ENCODE assay signal across 8 mouse cellular contexts in genomic region chr8:46470792-46471781, GRCm38 (mm10). TPM values are rescaled to one million over a fixed set of nuclear protein-coding genes. Genes with fewer than 3 reads are reported as not detected.
DNase-seq lines count a peak whose midpoint lies in the region; ATAC-seq lines count a peak whose summit lies in the region.

Gene Acsl1, plus strand, starts transcription at chr8:46471037.

- H3K27ac ChIP-seq in neural tube, embryonic 11.5 days (ENCODE audit: low read depth, low read length): peak within 1 kb of the TSS; percentile 44; the same call in 1 of the 2 replicates
- H3K27ac ChIP-seq in embryonic facial prominence, embryonic 11.5 days (replicated peaks; ENCODE audit: low read depth, low read length): peak within 1 kb of the TSS; percentile 35; the same call in 1 of the 2 replicates
- H3K27ac ChIP-seq in limb, embryonic 11.5 days (replicated peaks; ENCODE audit: low read depth, low read length): no peak within 1 kb of the TSS
- H3K27ac ChIP-seq in midbrain, embryonic 14.5 days (replicated peaks; ENCODE audit: low read depth, low read length): peak within 1 kb of the TSS; percentile 83

- H3K4me3 ChIP-seq in neural tube, embryonic 11.5 days (ENCODE audit: low read depth, low read length): peak within 1 kb of the TSS; percentile 80
- peak within 1 kb of the TSS; percentile 79 for H3K4me3 ChIP-seq in embryonic facial prominence, embryonic 11.5 days (ENCODE audit: low read depth, low read length)
- peak within 1 kb of the TSS; percentile 82 for H3K4me3 ChIP-seq in limb, embryonic 11.5 days (ENCODE audit: low read depth, low read length)
- H3K4me3 ChIP-seq in midbrain, embryonic 14.5 days (replicated peaks; ENCODE audit: low read depth, low read length): peak within 1 kb of the TSS; percentile 85

- H3K27me3 ChIP-seq in neural tube, embryonic 11.5 days (ENCODE audit: control insufficient read depth, insufficient read depth, low read length): no peaks in the 10 kb centered on the region
- H3K27me3 ChIP-seq in embryonic facial prominence, embryonic 11.5 days (ENCODE audit: control insufficient read depth, insufficient read depth, low read length): no peaks in the 10 kb centered on the region
- H3K27me3 ChIP-seq in limb, embryonic 11.5 days (ENCODE audit: control insufficient read depth, insufficient read depth, low read length): no peaks in the 10 kb centered on the region
- no peaks in the 10 kb centered on the region for H3K27me3 ChIP-seq in midbrain, embryonic 14.5 days (ENCODE audit: control insufficient read depth, insufficient read depth, low read length)

- peaks cover 5% of the 10 kb centered on the region; the same call in 1 of the 2 replicates for H3K4me1 ChIP-seq in neural tube, embryonic 11.5 days (ENCODE audit: control insufficient read depth, insufficient read depth, low read length)
- H3K4me1 ChIP-seq in embryonic facial prominence, embryonic 11.5 days (ENCODE audit: control insufficient read depth, insufficient read depth, low read length): no peaks in the 10 kb centered on the region
- H3K4me1 ChIP-seq in limb, embryonic 11.5 days (ENCODE audit: control insufficient read depth, insufficient read depth, low read length): no peaks in the 10 kb centered on the region
- H3K4me1 ChIP-seq in midbrain, embryonic 14.5 days (ENCODE audit: control insufficient read depth, insufficient read depth, low read length): peaks cover 6% of the 10 kb centered on the region; the same call in 1 of the 2 replicates

- peak; percentile 93 for ATAC-seq in neural tube, embryonic 11.5 days (ENCODE audit: insufficient read depth, low FRiP score, low TSS enrichment)
- ATAC-seq in embryonic facial prominence, embryonic 11.5 days (replicated peaks; ENCODE audit: insufficient number of reproducible peaks, low FRiP score, low TSS enrichment, low read depth): peak; percentile 95
- peak; percentile 95 for ATAC-seq in limb, embryonic 11.5 days (ENCODE audit: insufficient number of reproducible peaks, low FRiP score, low TSS enrichment, low read depth)
- ATAC-seq in midbrain, embryonic 14.5 days (ENCODE audit: low FRiP score, low TSS enrichment): peak; percentile 94

- H3K4me2 ChIP-seq in neural tube, embryonic 11.5 days (ENCODE audit: low read depth): peak within 1 kb of the TSS; percentile 95
- H3K4me2 ChIP-seq in embryonic facial prominence, embryonic 11.5 days (ENCODE audit: low read depth, low read length): peak within 1 kb of the TSS; percentile 97
- peak within 1 kb of the TSS; percentile 97 for H3K4me2 ChIP-seq in limb, embryonic 11.5 days (ENCODE audit: low read depth, severe bottlenecking)
- peak within 1 kb of the TSS; percentile 71 for H3K4me2 ChIP-seq in midbrain, embryonic 14.5 days (ENCODE audit: low read length)

- no peaks in the 10 kb centered on the region for H3K36me3 ChIP-seq in neural tube, embryonic 11.5 days (ENCODE audit: control insufficient read depth, insufficient read depth, low read length)
- H3K36me3 ChIP-seq in embryonic facial prominence, embryonic 11.5 days (replicated peaks; ENCODE audit: control insufficient read depth, insufficient read depth, low read depth, low read length): no peaks in the 10 kb centered on the region
- H3K36me3 ChIP-seq in limb, embryonic 11.5 days (ENCODE audit: control insufficient read depth, insufficient read depth, low read length): no peaks in the 10 kb centered on the region
- H3K36me3 ChIP-seq in midbrain, embryonic 14.5 days (ENCODE audit: control insufficient read depth, insufficient read depth, low read length): no peaks in the 10 kb centered on the region

- under 1% methylated on average over 78 of the region's 106 CpGs for WGBS in neural tube, embryonic 11.5 days
- WGBS in embryonic facial prominence, embryonic 11.5 days: under 1% methylated on average over 81 of the region's 106 CpGs
- under 1% methylated on average over 102 of the region's 106 CpGs for WGBS in limb, embryonic 11.5 days
- WGBS in midbrain, embryonic 14.5 days: under 1% methylated on average over 101 of the region's 106 CpGs

- no peaks in the 10 kb centered on the region for H3K9me3 ChIP-seq in neural tube, embryonic 11.5 days (ENCODE audit: control insufficient read depth, low read length)
- H3K9me3 ChIP-seq in embryonic facial prominence, embryonic 11.5 days (replicated peaks; ENCODE audit: control insufficient read depth, low read length): no peaks in the 10 kb centered on the region
- no peaks in the 10 kb centered on the region for H3K9me3 ChIP-seq in limb, embryonic 11.5 days (ENCODE audit: control insufficient read depth, low read length)
- H3K9me3 ChIP-seq in midbrain, embryonic 14.5 days (ENCODE audit: control insufficient read depth, low read length): no peaks in the 10 kb centered on the region

- DNase-seq in neural tube, embryonic 11.5 days (ENCODE audit: low spot score): peak; percentile 99
- no peak for DNase-seq in neural tube, embryonic 10.5 days (ENCODE audit: extremely low spot score, low spot score)
- peak; percentile 97 for DNase-seq in embryonic facial prominence, embryonic 11.5 days (ENCODE audit: low spot score)
- DNase-seq in heart, adult 11 months: peak; percentile 100
- peak; percentile 100 for DNase-seq in kidney, adult 18-20 months
- peak; percentile 99 for DNase-seq in limb, embryonic 11.5 days (ENCODE audit: low spot score)
- DNase-seq in midbrain, embryonic 14.5 days: peak; percentile 95
- peak; percentile 100 for DNase-seq in spleen, postnatal 10 days (ENCODE audit: low spot score in 2 of 2)

- H3K9ac ChIP-seq in neural tube, embryonic 11.5 days (ENCODE audit: low read length): peak within 1 kb of the TSS; percentile 73
- H3K9ac ChIP-seq in embryonic facial prominence, embryonic 11.5 days (replicated peaks; ENCODE audit: low read length): peak within 1 kb of the TSS; percentile 75
- H3K9ac ChIP-seq in limb, embryonic 11.5 days (ENCODE audit: low read length): peak within 1 kb of the TSS; percentile 71
- peak within 1 kb of the TSS; percentile 84 for H3K9ac ChIP-seq in midbrain, embryonic 14.5 days (replicated peaks; ENCODE audit: low read length)

RNA-seq across cellular contexts. Expression of gene Acsl1, which starts in this region (rescaled TPM):
- 12.6 and 13.5 TPM in 2 replicates for polyA plus RNA-seq in neural tube, embryonic 11.5 days (2014; fragmentation: Nextera tagmentation; extraction: Ambion mirVana)
- polyA plus RNA-seq in embryonic facial prominence, embryonic 11.5 days (2014; fragmentation: Nextera tagmentation; extraction: Ambion mirVana): 11.7 and 13.8 TPM in 2 replicates
- 6.9 and 7.0 TPM in 2 replicates for polyA plus RNA-seq in limb, embryonic 11.5 days (2014; fragmentation: Nextera tagmentation; extraction: Ambion mirVana)
- 13.9 and 20.0 TPM in 2 replicates for polyA plus RNA-seq in midbrain, embryonic 14.5 days (2014; fragmentation: Nextera tagmentation; extraction: Ambion mirVana)
